Mouse (Mus musculus) natural killer cell, adult 2 months (primary cell): ENCODE measurements around the gene Coq7.

ENCODE experiments used
- DNase-seq, 2 experiments: peaks; one replicate each; pipeline ENCODE4 v3.0.0; 2022; ENCODE audit warnings: low spot score in 2 of 2

The Coq7 gene

GRCm38 (mm10) chr7:118461400-118462136 is 71.6 kb downstream of the Coq7 start:
- DNase-seq = no peak
